Mouse (Mus musculus): ENCODE data around the gene Mogs. TPM values are rescaled to one million over a fixed set of nuclear protein-coding genes. Genes with fewer than 3 reads are reported as not detected.

Mogs gene
- total and polyA plus RNA-seq, 2 experiments from 2014 or later, result 7.9 to 28.1 TPM

DNA sequence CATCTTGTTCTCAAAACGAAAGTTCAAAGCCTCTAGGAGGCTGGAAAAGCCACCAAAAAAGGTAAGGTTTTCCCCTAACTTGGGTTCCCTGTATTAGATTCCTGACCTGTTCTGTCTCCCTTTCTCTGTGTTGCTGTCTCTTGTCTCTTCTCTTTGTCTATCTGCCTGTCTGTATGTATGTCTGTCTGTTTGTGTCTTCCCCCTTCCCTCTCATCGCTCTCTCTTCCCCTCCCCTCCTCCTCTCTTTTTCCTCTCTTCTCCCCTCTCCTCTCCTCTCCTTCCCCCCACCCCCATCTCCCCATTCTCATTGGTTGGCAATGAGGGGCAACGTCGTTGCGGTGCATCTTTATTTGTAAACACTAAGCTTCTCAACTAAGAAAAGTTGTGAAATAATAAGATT lies 10.0 kb downstream of the Mogs start, which contains the start of gene Ino80b:
Ino80b (minus strand) TSS at position 101 of the 400 bp plus-strand sequence.
- ATAC-seq (ENCODE audit: insufficient read depth, low read depth) (no peak), DNase-seq (ENCODE audit: low spot score) (no peak)
- H3K9ac ChIP-seq (replicated peaks; ENCODE audit: low read depth, low read length), result peak within 1 kb of the TSS; percentile 58
- H3K36me3 ChIP-seq (replicated peaks; ENCODE audit: control insufficient read depth, insufficient read depth, low read length), result no peaks in the 10 kb centered on the region
- H3K4me2 ChIP-seq (ENCODE audit: low read depth, low read length), result peak within 1 kb of the TSS; percentile 87
- peak within 1 kb of the TSS; percentile 68 for H3K4me3 ChIP-seq (ENCODE audit: low read depth, low read length)
- 29% methylated on average over 5 of the region's 5 CpGs for WGBS
- no peaks in the 10 kb centered on the region for H3K9me3 ChIP-seq (replicated peaks; ENCODE audit: control insufficient read depth, low read length)
- peaks cover 20% of the 10 kb centered on the region for H3K4me1 ChIP-seq (ENCODE audit: control insufficient read depth, insufficient read depth)
- TF ChIP-seq EP300 (IDR thresholded peaks at IDR 0.05; ENCODE audit: low read depth) (0 out of 2 replicates have a peak, but pooled peaks have one; percentile 14), CTCF (IDR thresholded peaks at IDR 0.05; ENCODE audit: low read depth) (no peak)
- no peaks in the 10 kb centered on the region for H3K27me3 ChIP-seq (ENCODE audit: control insufficient read depth, insufficient read depth, low read length)
- H3K27ac ChIP-seq (ENCODE audit: low read depth), result no peak within 1 kb of the TSS

DNA sequence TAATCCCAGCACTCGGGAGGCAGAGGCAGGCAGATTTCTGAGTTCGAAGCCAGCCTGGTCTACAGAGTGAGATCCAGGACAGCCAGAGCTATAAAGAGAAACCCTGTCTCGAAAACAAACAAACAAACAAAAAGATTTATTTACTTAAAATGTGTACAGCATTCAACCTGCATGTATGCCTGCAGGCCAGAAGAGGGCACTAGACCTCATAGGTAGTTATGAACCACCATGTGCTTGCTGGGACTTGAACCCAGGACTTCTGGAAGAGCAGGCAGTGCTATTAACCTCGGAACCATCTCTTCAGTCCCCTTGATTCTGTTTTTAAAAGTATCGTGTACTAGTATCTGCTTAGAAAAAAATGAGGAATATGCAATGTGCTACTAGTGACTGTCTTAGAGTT lies 12.1 kb downstream of the Mogs start:
- Histone ChIP-seq H3K36me3 (replicated peaks; ENCODE audit: control insufficient read depth, insufficient read depth, low read length) (no peaks in the 10 kb centered on the region), H3K9me3 (replicated peaks; ENCODE audit: control insufficient read depth, low read length) (no peaks in the 10 kb centered on the region), H3K9ac (replicated peaks; ENCODE audit: low read depth, low read length) (no peak overlapping the region), H3K27me3 (ENCODE audit: control insufficient read depth, insufficient read depth, low read length) (no peaks in the 10 kb centered on the region), H3K4me3 (ENCODE audit: low read depth, low read length) (no peak overlapping the region), H3K27ac (ENCODE audit: low read depth) (no peak overlapping the region), H3K4me1 (ENCODE audit: control insufficient read depth, insufficient read depth) (peaks cover 10% of the 10 kb centered on the region), H3K4me2 (ENCODE audit: low read depth, low read length) (no peak overlapping the region)
- DNase-seq (ENCODE audit: low spot score) (no peak), ATAC-seq (ENCODE audit: insufficient read depth, low read depth) (no peak)
- TF ChIP-seq CTCF (IDR thresholded peaks at IDR 0.05; ENCODE audit: low read depth) (peak; percentile 8; the same call in 1 of the 2 replicates), EP300 (IDR thresholded peaks at IDR 0.05; ENCODE audit: low read depth) (no peak)
- WGBS, result 97% methylated on average over 5 of the region's 5 CpGs

DNA sequence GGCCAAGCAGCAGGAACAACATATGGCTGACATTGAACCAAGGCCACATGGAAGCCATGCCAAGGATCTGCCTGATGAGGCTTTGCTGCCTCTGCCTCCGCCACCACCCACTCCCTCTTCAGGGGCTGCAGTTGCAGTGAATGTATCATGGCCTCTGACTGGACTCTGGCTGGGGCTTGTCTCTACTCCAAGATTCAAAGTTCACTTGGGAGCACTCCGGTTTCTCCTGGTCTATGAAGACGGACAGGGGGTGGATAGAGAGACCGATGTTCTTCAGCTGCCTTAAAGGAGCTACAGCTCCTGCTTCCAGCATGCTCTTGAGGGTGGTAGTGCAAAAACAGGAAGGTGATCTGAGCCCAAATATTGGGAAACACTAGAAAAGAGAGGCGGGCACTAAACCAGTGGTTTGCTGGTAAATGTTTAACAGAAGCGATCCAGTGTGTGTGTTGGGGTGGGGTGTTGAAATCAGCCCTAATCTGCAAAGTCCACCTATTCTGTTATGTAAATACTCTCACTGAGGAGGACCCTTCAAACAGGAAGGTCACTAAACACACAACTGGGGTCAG lies 16.3 kb downstream of the Mogs start:
- Histone ChIP-seq H3K9ac (replicated peaks; ENCODE audit: low read depth, low read length) (no peak overlapping the region), H3K27me3 (ENCODE audit: control insufficient read depth, insufficient read depth, low read length) (no peaks in the 10 kb centered on the region), H3K4me3 (ENCODE audit: low read depth, low read length) (no peak overlapping the region), H3K27ac (ENCODE audit: low read depth) (no peak overlapping the region), H3K4me1 (ENCODE audit: control insufficient read depth, insufficient read depth) (peaks cover 11% of the 10 kb centered on the region), H3K36me3 (replicated peaks; ENCODE audit: control insufficient read depth, insufficient read depth, low read length) (no peaks in the 10 kb centered on the region), H3K9me3 (replicated peaks; ENCODE audit: control insufficient read depth, low read length) (no peaks in the 10 kb centered on the region), H3K4me2 (ENCODE audit: low read depth, low read length) (no peak overlapping the region)
- no peak for TF ChIP-seq CTCF (IDR thresholded peaks at IDR 0.05; ENCODE audit: low read depth)
- no peak for TF ChIP-seq EP300 (IDR thresholded peaks at IDR 0.05; ENCODE audit: low read depth)
- ATAC-seq (ENCODE audit: insufficient read depth, low read depth) (no peak), DNase-seq (ENCODE audit: low spot score) (no peak)
- 64% methylated on average over 6 of the region's 6 CpGs for WGBS

DNA sequence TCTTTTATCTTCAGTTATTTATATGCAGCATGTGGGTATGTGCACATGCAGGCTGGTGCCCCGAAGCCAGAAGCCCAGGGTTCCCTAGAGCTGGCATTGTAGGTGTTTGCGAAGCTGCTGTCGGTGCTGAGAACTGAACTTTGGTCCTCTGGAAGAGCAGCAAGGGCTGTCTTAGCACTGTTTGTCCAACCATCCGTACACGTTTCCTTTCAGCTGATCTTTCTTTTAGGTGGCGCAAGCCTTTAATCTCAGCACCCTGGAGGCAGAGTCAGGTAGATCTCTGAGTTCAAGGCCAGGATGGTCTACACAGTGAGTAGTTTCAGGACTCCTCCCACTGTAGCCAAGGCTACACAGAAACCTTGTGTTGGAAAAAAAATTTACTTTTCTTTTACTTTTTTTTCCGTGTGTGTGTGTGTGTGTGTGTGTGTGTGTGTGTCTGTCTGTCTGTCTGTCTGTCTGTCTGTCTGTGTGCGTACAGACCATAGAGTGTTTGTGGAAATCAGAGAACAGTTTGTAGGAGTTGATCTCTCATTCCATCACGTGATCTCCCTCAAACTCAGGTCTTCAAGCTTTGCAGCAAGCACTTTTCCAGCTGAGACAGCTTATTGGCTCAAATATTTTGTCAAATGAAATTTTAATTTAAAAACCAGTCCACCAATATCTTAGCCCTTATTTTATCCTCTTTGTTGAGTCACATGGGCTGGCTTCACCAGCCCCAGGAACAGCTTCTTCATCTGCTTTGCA lies 17.1 kb downstream of the Mogs start:
- no peak overlapping the region for H3K27ac ChIP-seq (ENCODE audit: low read depth)
- 79% methylated on average over 9 of the region's 9 CpGs for WGBS

DNA sequence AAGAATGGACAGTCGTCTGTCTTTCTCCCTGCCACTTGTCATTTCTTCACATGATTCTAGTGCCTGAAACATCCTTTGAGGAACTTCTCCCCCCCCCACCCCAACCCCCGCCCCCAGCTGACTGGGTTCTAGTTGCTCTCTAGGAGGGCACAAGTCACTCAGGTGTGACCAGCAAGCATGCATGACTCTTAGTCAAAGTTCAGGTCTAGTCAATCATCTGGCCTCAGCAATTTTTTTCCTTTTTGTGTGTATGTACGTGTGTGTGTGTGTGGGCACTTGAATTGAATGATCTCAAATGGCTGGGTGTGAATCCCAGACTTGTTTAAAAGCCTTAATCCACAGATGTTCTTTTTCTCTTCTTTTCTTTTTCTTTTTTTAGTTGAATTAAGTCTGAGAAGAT lies 18.9 kb downstream of the Mogs start:
- WGBS, result 65% methylated on average over 3 of the region's 3 CpGs
- Histone ChIP-seq H3K4me2 (ENCODE audit: low read depth, low read length) (no peak overlapping the region), H3K27ac (ENCODE audit: low read depth) (no peak overlapping the region), H3K36me3 (replicated peaks; ENCODE audit: control insufficient read depth, insufficient read depth, low read length) (no peaks in the 10 kb centered on the region), H3K4me1 (ENCODE audit: control insufficient read depth, insufficient read depth) (peaks cover 21% of the 10 kb centered on the region), H3K9ac (replicated peaks; ENCODE audit: low read depth, low read length) (no peak overlapping the region), H3K9me3 (replicated peaks; ENCODE audit: control insufficient read depth, low read length) (no peaks in the 10 kb centered on the region), H3K4me3 (ENCODE audit: low read depth, low read length) (no peak overlapping the region), H3K27me3 (ENCODE audit: control insufficient read depth, insufficient read depth, low read length) (no peaks in the 10 kb centered on the region)
- no peak for TF ChIP-seq CTCF (IDR thresholded peaks at IDR 0.05; ENCODE audit: low read depth)
- no peak for TF ChIP-seq EP300 (IDR thresholded peaks at IDR 0.05; ENCODE audit: low read depth)
- no peak for DNase-seq (ENCODE audit: low spot score)
- no peak for ATAC-seq (ENCODE audit: insufficient read depth, low read depth)

More for the DNA sequence above, 17.1 kb downstream of the Mogs start:
- no peak for DNase-seq (ENCODE audit: low spot score)
- Histone ChIP-seq H3K9ac (replicated peaks; ENCODE audit: low read depth, low read length) (no peak overlapping the region), H3K4me2 (ENCODE audit: low read depth, low read length) (no peak overlapping the region), H3K27me3 (ENCODE audit: control insufficient read depth, insufficient read depth, low read length) (no peaks in the 10 kb centered on the region), H3K9me3 (replicated peaks; ENCODE audit: control insufficient read depth, low read length) (no peaks in the 10 kb centered on the region), H3K4me3 (ENCODE audit: low read depth, low read length) (no peak overlapping the region), H3K36me3 (replicated peaks; ENCODE audit: control insufficient read depth, insufficient read depth, low read length) (no peaks in the 10 kb centered on the region), H3K4me1 (ENCODE audit: control insufficient read depth, insufficient read depth) (peaks cover 11% of the 10 kb centered on the region)
- TF ChIP-seq EP300 (IDR thresholded peaks at IDR 0.05; ENCODE audit: low read depth) (no peak), CTCF (IDR thresholded peaks at IDR 0.05; ENCODE audit: low read depth) (no peak)
- ATAC-seq (ENCODE audit: insufficient read depth, low read depth), result no peak

Data from heart, postnatal 0 days (tissue).